Mouse (Mus musculus) CH12.LX (cell line): ENCODE data around the gene Nt5c3.

Source experiments
- CHD2 ChIP-seq: IDR thresholded peaks from 2 replicates; pipeline ENCODE4 v1.6.1; 2011; ENCODE audit warnings: low read length, improper control_type of control experiment
- CTCF ChIP-seq, 2 experiments: IDR thresholded peaks in 1 of 2; conservative IDR thresholded peaks in 1 of 2; 2 replicates each; pipeline ENCODE4 v1.5.1; 2011 to 2012; ENCODE audit warnings: low read depth in 2 of 2, low read length in 2 of 2, improper control_type of control experiment in 1 of 2, inconsistent platforms in 1 of 2, mild to moderate bottlenecking in 1 of 2, moderate library complexity in 1 of 2
- E2F4 ChIP-seq: IDR thresholded peaks from 2 replicates; pipeline ENCODE4 v1.6.1; 2011; ENCODE audit warnings: low read depth, low read length, improper control_type of control experiment; ENCODE audit not compliant: insufficient replicate concordance
- EP300 ChIP-seq: IDR thresholded peaks from 2 replicates; pipeline ENCODE4 v1.6.1; 2011; ENCODE audit warnings: low read length, improper control_type of control experiment
- HCFC1 ChIP-seq: IDR thresholded peaks from 2 replicates; pipeline ENCODE4 v1.6.1; 2012; ENCODE audit warnings: low read depth, mild to moderate bottlenecking, inconsistent platforms, low read length, improper control_type of control experiment
- JUN ChIP-seq: IDR thresholded peaks from 2 replicates; pipeline ENCODE4 v1.6.1; 2011; ENCODE audit warnings: low read depth, mild to moderate bottlenecking, low read length, improper control_type of control experiment, moderate library complexity; ENCODE audit not compliant: insufficient read depth
- POLR2A ChIP-seq: IDR thresholded peaks from 2 replicates; pipeline ENCODE4 v1.6.1; 2011; ENCODE audit warnings: low read depth, mild to moderate bottlenecking, improper control_type of control experiment, low read length

GRCm38 (mm10) chr6:56844365-56844764 is 79.4 kb downstream of the Nt5c3 start:
- TF ChIP-seq EP300 (no peak), POLR2A (no peak), CTCF (conservative IDR thresholded peaks at IDR 0.05 in 1 of 2, IDR thresholded peaks at IDR 0.05 in 1 of 2; ENCODE audit: low read depth in 2 of 2, low read length in 2 of 2) (no peak), HCFC1 (no peak), E2F4 (no peak), CHD2 (no peak), JUN (no peak)
